Mouse (Mus musculus) Patski (cell line): ENCODE data around the gene Sept1. TPM values are rescaled to one million over a fixed set of nuclear protein-coding genes. Genes with fewer than 3 reads are reported as not detected.

Source experiments
- ATAC-seq: fragments of 100-300 bp; one replicate; pipeline ENCODE4 v1.8.0; 2021
- CTCF ChIA-PET: fragments of 350-600 bp; sonication (Branson Sonifier 250); formaldehyde crosslinking; loops from one replicate; lab custom pipeline; 2022; ENCODE audit warnings: inconsistent platforms; lab: Charles Lee
- POLR2A ChIA-PET: fragments of 350-600 bp; sonication (Branson Sonifier 250); formaldehyde crosslinking; loops from one replicate; lab custom pipeline; 2022; ENCODE audit warnings: antibody characterized with exemption, inconsistent platforms; lab: Charles Lee
- DNase-seq: peaks from one replicate; pipeline ENCODE4 v3.0.0-alpha.2; 2011; ENCODE audit warnings: low read depth, low spot score
- H3K27me3 ChIP-seq: fragments of 371-371 bp; one replicate; pipeline ENCODE4 v1.5.1; 2021
- CTCF ChIP-seq: fragments of 100-300 bp; IDR thresholded peaks from one replicate; pipeline ENCODE4 v1.5.1; 2021
- in situ Hi-C: fragments of 300-500 bp; cut with MboI; formaldehyde crosslinking; loops from 3 replicates; pipeline ENCODE4 v1.11.1; 2018; ENCODE audit warnings: low pct_unique_long_range_greater_than_20kb, mixed read lengths
- polyA plus RNA-seq: library from polyadenylated mRNA; unstranded; gene quantifications from one replicate; pipeline ENCODE4 v1.2.3, GENCODE M21; 2021

The Sept1 gene
- polyA plus RNA-seq, 1 experiment from 2014 or later = 2.1 TPM

GRCm38 (mm10) chr7:127271093-127271492 is 38.2 kb upstream of the Sept1 start:
- ChIA-PET POLR2A (interaction anchor here (1.7 kb wide), 1 partner anchor 17 kb away, joined by 4 read pairs; no protein-coding TSS in a partner anchor), CTCF (interaction anchor here (1.7 kb wide), 1 partner anchor 9 kb away, joined by 5 read pairs; no protein-coding TSS in a partner anchor)
- in situ Hi-C loops = no loop called here
- no peak for TF ChIP-seq CTCF
- DNase-seq (no peak), ATAC-seq (no peak)
- no peaks in the 10 kb centered on the region for H3K27me3 ChIP-seq

- no peaks in the 10 kb centered on the region for H3K27me3 ChIP-seq
- ChIA-PET POLR2A (interaction anchor here (0.6 to 1.7 kb wide), 2 partner anchors 16 to 212 kb away, joined by 3 to 4 read pairs; no protein-coding TSS in a partner anchor), CTCF (interaction anchor here (0.7 to 1.7 kb wide), 2 partner anchors 8 to 10 kb away, joined by 3 to 5 read pairs; partner anchors contain the start of gene Dctpp1)
- in situ Hi-C loops = no loop called here
- no peak for TF ChIP-seq CTCF
- ATAC-seq (no peak), DNase-seq (no peak)
These were observed 37.7 kb upstream of the Sept1 start for GRCm38 (mm10) chr7:127270666-127271065.

DNA sequence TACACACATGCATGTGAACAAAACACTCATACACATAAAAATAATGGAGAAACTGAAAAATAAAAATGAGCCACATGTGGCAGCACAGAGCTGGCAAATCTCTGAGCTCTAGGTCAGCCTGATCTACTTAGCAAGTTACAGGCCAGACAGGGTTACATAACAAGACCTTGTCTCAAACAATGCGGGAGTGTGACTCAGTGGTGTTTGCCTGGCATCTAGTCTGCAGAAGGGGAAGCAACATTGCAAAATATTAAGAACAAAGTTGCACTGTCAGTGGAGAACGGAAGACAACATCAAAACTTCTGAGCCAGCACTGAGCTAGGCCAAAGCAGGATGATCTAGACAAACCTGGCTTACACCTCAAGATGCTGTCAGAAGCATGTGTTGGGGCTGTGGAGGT is 37.3 kb upstream of the Sept1 start:
- no peak for TF ChIP-seq CTCF
- in situ Hi-C loops = no loop called here
- no peaks in the 10 kb centered on the region for H3K27me3 ChIP-seq
- no peak for DNase-seq
- no peak for ATAC-seq
- ChIA-PET CTCF (interaction anchor here (0.7 to 1.7 kb wide), 3 partner anchors 8 to 37 kb away, joined by 3 to 5 read pairs (median 3); partner anchors contain the start of gene Dctpp1), POLR2A (interaction anchor here (0.6 to 1.7 kb wide), 2 partner anchors 16 to 213 kb away, joined by 3 to 4 read pairs; no protein-coding TSS in a partner anchor)

GRCm38 (mm10) chr7:127263526-127263925 is 30.6 kb upstream of the Sept1 start:
- TF ChIP-seq CTCF = no peak
- ATAC-seq (no peak), DNase-seq (no peak)
- in situ Hi-C loops = no loop called here
- no peaks in the 10 kb centered on the region for H3K27me3 ChIP-seq
- POLR2A ChIA-PET = no interaction called here
- CTCF ChIA-PET = no interaction called here

GRCm38 (mm10) chr7:127262218-127262961 is 29.5 kb upstream of the Sept1 start:
- H3K27me3 ChIP-seq = no peaks in the 10 kb centered on the region
- DNase-seq (no peak), ATAC-seq (no peak)
- in situ Hi-C loops = no loop called here
- ChIA-PET POLR2A (no interaction called here), CTCF (interaction anchor here (1.0 to 1.6 kb wide), 2 partner anchors 8 to 15 kb away, joined by 3 to 5 read pairs; no protein-coding TSS in a partner anchor)
- TF ChIP-seq CTCF = no peak

GRCm38 (mm10) chr7:127260309-127261111 is 27.6 kb upstream of the Sept1 start, which contains the start of gene Dctpp1:
Gene Dctpp1 (minus strand): TSS chr7:127260709.
- TF ChIP-seq CTCF = no peak
- ChIA-PET POLR2A (no interaction called here), CTCF (interaction anchor here (0.8 kb wide), 2 partner anchors 10 to 17 kb away, joined by 3 read pairs; no protein-coding TSS in a partner anchor)
- peak; percentile 94 for ATAC-seq
- in situ Hi-C loops = no loop called here
- H3K27me3 ChIP-seq = no peaks in the 10 kb centered on the region
- peak; percentile 90 for DNase-seq

GRCm38 (mm10) chr7:127259186-127259905 is 26.4 kb upstream of the Sept1 start:
- ChIA-PET POLR2A (no interaction called here), CTCF (no interaction called here)
- no peaks in the 10 kb centered on the region for H3K27me3 ChIP-seq

DNA sequence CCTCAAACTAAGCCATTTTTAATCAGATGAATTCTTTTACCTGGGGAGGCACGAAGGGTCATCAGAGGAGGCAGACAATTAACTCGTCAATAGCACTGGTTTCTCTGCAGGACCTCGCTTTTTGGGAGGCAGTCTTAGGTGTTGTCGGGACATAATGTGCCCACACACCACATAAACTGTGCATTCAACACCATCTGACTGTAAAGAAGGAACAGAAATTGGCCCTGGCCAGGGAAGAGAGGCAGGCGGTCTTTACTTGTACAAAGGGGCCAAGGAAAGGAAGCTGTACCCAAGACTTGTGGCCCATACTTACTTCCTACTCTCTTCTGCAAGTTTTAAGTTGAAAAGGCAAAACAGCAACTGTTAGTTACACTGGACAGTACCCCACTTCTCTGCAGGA is 23.6 kb upstream of the Sept1 start:
- ChIA-PET POLR2A (interaction anchor here (0.6 to 1.4 kb wide), 2 partner anchors 37 to 214 kb away, joined by 3 to 4 read pairs; no protein-coding TSS in a partner anchor), CTCF (no interaction called here)
- in situ Hi-C loops = no loop called here
- no peak for DNase-seq
- no peak for TF ChIP-seq CTCF
- ATAC-seq = no peak
- H3K27me3 ChIP-seq = no peaks in the 10 kb centered on the region

More at GRCm38 (mm10) chr7:127259186-127259905, 26.4 kb upstream of the Sept1 start:
- ATAC-seq (no peak), DNase-seq (no peak)
- TF ChIP-seq CTCF = no peak
- in situ Hi-C loops = no loop called here

GRCm38 (mm10) chr7:127255965-127256364 is 23.0 kb upstream of the Sept1 start:
- DNase-seq (no peak), ATAC-seq (no peak)
- TF ChIP-seq CTCF = no peak
- in situ Hi-C loops = no loop called here
- no peaks in the 10 kb centered on the region for H3K27me3 ChIP-seq
- ChIA-PET CTCF (no interaction called here), POLR2A (interaction anchor here (0.6 to 1.4 kb wide), 2 partner anchors 37 to 215 kb away, joined by 3 to 4 read pairs; no protein-coding TSS in a partner anchor)
